Mouse (Mus musculus) cerebellum, postnatal 10 days (tissue): ENCODE data around the gene Stk40.
"Not testable (repeated sequence)": the region's sequence is repeated elsewhere in the genome, so short reads cannot be mapped to it uniquely, and the experiment has no call there.

Experiments
- DNase-seq, 2 experiments: peaks; one replicate each; pipeline ENCODE4 v3.0.0; 2021; ENCODE audit warnings: mixed read lengths in 2 of 2

Stk40 gene

GRCm38 (mm10) chr4:126103590-126104068, at the start of gene Stk40:
Gene Stk40, plus strand, starts transcription at chr4:126103957.
- peak; percentile 99 for DNase-seq

DNA sequence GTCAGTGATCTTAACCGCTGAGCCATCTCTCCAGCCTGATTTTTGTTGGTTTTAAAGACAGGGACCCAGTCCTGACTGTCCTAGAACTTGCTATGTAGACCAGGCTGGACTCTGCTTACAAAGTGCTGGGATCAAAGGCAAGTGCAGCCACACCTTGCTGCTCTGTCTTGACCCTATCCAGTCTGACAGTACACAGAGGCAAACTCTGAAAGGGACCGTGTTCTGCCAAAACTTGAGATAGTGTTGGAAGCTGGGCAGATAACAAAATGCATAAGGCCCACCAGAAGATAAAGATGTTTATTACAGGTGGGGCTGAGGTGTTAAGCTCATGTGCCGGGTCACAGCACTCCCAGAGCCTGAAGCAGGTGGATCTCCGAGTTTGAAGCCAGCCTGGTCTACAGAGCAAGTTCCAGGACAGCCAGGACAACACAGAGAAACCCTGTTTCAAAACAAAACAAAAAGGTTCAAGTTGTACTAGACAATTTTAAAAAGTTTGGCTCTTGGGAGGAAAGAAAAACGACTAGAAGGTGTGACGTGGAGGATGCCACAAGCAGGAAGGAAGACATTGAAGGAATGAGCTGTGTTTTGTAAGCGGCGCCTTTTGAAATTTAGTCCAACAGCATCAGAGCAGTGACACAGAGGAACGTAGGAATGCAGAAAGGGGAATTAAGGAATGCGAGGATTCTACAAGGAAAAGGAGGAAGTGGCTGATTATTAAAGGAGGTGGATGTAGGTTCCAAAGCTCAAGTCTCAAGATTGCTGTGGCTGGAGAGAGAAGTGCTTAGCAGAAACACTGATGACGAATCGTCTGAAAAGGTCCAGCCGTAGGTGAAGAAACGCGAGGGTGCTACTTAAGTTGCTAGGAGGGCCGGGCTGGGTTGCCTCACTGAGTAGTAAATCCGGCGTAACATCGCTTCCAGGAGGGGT, 46.3 kb upstream of the Stk40 start:
- no peak for DNase-seq

GRCm38 (mm10) chr4:126058134-126058996, 45.4 kb upstream of the Stk40 start, which contains the start of gene Oscp1:
Gene Oscp1, plus strand, starts transcription at chr4:126058565.
- DNase-seq = peak; percentile 94 to 95

DNA sequence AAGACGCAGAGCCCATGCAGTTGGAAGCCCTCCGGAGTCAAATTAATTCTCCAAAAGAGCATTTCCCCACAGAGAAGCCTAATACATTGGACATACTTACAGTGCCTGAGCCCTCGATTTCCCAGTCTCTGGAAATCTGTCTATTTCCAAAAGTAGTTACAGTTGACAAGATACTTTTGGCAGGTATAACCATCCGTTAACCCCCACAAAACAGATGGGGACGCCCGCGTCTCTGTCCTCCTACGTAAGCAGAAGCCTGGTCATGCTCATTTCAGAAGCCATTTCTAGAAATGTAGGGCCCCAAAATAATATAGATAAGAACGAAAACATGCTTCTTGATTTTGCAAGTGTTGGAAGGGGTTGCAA, 44.8 kb upstream of the Stk40 start:
- DNase-seq = no peak

- DNase-seq = peak; percentile 64 to 65
These were observed 40.9 kb upstream of the Stk40 start for GRCm38 (mm10) chr4:126062856-126063255.

GRCm38 (mm10) chr4:126065241-126065640, 38.5 kb upstream of the Stk40 start:
- no peak for DNase-seq

GRCm38 (mm10) chr4:126067401-126068077, 36.2 kb upstream of the Stk40 start:
- peak; percentile 89 to 91 for DNase-seq

DNA sequence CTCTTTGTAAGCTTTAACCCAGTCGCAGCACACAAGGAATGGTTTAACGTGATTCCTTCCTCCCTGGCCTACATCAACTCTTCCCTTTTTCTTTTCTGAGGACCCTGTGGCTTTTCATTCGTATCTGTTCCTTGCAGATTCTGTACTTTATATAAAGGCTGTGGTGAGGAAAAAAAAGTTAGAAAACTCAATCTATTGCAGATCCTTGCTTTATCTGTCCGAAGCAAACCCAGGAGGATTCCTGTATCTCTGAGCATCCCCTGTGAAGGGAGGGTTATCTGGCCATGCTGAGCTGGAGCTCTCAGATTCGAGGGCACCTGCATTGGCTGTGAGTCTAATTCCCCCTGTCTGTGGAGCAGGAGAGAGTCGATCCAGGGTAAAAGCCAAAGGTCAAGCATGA, 34.9 kb upstream of the Stk40 start:
- DNase-seq = no peak

GRCm38 (mm10) chr4:126077833-126078232, 25.9 kb upstream of the Stk40 start:
- DNase-seq = no peak

- DNase-seq = no peak
These were observed 24.5 kb upstream of the Stk40 start for GRCm38 (mm10) chr4:126079266-126079665.

DNA sequence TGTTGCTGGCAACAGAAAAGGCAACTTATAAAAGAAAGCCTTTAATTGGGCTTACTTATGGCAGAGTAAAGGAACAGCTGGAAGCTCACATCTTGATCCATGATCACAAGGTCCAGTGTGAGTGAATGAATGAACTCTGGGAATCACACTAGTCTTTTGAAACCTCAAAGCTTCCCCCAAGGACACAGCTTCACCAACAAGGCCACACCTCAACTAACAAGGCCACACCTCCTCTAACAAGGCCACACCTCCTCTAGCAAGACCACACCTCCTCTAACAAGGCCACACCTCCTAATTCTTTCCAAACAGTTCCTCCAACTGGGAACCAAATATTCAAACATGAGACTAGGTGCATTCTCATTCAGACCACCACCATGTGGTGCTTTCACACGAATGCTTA, 22.2 kb upstream of the Stk40 start:
- no peak for DNase-seq

GRCm38 (mm10) chr4:126083021-126083420, 20.7 kb upstream of the Stk40 start:
- no peak for DNase-seq

DNA sequence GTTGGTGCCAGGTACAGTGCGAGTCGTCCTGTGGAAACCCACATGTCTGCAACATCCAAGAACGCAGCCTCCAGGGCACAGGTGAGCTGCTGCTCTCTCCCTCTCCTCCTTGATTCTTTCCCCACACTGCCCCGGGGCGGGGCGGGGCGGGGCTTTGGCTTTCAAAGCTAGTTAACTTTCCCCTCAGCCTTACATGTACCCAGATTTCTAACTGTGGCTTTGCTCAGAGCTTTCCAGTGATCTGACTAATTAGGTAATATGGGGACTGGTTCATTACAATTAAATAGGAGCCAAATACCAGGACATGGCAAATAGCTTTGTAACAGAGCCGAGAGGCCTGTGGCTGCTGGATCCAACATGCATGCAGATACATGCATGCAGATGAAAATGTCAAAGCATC, 19.4 kb upstream of the Stk40 start:
- no peak for DNase-seq

DNA sequence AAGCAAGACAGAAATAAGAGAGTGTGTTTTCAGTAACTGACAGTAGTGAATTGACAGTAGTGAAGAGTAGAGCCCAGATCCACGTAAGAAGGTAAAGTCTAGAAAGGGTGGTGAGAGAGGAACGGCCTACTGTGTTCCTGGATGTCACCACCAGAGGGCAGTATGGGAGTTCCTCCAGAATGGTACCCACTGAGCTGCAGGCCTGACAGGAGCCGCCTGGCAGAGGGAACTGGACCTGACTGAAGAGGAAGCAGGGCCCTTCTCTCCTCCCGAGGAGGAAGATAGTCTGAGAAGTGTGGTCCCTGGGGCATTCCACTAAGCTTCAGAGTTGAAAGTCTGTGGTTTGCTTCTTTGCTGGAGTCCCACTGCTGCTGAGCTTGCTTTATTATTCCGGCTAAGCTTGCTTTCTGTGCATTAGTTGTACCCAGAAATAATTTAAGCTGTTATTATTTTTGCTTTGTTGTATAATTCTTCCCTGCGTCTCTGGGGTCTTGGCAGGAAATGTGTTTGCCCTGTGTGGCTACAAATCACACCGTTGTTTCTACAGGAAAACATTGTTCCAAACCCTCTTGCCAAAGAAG, 17.7 kb upstream of the Stk40 start:
- peak; percentile 93 to 95 for DNase-seq

DNA sequence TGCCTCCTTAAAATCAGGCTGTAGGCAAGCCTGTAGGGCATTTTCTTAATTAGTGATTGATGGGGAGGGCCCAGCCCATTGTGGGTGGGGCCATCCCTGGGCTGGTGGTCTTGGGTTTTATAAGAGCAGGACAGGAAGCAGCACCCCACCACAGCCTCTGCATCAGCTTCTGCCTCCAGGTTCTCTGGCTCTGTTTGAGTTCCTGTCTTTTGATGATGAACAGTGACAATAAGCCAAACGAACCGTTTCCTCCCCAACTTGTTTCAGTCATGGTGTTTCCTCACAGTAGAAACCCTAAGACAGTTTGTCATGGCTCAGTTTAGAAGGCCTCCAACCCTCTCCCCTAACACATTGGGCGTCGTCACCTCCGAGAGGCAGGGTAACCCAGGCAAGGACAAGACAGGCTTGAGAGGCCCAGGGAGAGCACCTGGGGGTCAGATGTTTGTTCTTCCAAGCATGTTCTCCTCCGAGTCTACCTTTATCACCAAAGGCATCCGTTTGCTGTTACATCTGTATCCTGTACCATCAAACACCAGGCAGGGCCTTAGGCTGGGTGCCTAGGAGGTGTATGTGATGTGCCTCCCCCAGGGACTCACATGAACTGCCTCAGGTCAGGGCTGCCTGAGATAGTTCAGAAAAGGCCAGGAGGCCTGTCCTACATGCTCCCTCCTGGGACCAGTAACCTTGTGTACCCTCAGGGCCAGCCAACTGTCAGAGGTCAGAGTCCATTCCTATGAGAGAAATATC, 13.5 kb upstream of the Stk40 start:
- DNase-seq = no peak

DNA sequence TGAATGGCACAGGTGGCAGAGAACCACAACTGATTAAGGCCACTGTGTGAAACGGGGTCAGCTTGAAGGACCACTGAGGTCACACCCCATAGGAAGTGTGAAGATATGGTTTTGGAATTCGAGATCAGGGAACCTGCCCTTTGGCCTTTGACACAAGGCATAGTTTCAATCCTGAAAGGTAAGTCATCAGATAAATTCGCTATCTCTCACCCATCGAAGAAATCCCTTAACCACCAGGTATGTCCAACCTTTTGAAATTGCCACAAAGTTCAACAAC, 13.0 kb upstream of the Stk40 start:
- no peak for DNase-seq

GRCm38 (mm10) chr4:126091873-126092272, 11.9 kb upstream of the Stk40 start:
- DNase-seq = no peak

- not testable (repeated sequence) for DNase-seq
These were observed 7.9 kb upstream of the Stk40 start for GRCm38 (mm10) chr4:126095622-126096430.

- peak; percentile 95 to 98 for DNase-seq
These were observed 7.2 kb upstream of the Stk40 start, which contains the start of gene Lsm10 for GRCm38 (mm10) chr4:126096464-126097111. Gene Lsm10, plus strand, starts transcription at chr4:126096623.

- DNase-seq = no peak
These were observed 6.0 kb upstream of the Stk40 start for GRCm38 (mm10) chr4:126097711-126098253.
